Mouse (Mus musculus): Measurements from ENCODE around the gene Pygm.

Pygm gene

GRCm38 (mm10) chr19:6409176-6409575 is 25.0 kb downstream of the Pygm start:
- in situ Hi-C loops (cut with MboI, MseI): no loop called here

- in situ Hi-C loops (cut with MboI, MseI): no loop called here
These were observed 25.7 kb downstream of the Pygm start for GRCm38 (mm10) chr19:6409936-6410335.

- in situ Hi-C loops (cut with MboI, MseI): no loop called here
These were observed 28.6 kb downstream of the Pygm start for GRCm38 (mm10) chr19:6412798-6413197.

GRCm38 (mm10) chr19:6415454-6415853 is 31.3 kb downstream of the Pygm start:
- in situ Hi-C loops (cut with MboI, MseI): no loop called here

- in situ Hi-C loops (cut with MboI, MseI): no loop called here
These were observed 32.0 kb downstream of the Pygm start for GRCm38 (mm10) chr19:6416124-6416770.

- in situ Hi-C loops (cut with MboI, MseI): no loop called here
These were observed 32.9 kb downstream of the Pygm start for GRCm38 (mm10) chr19:6416894-6417761.

- in situ Hi-C loops (cut with MboI, MseI): no loop called here
These were observed 34.2 kb downstream of the Pygm start, which contains the start of gene Nrxn2 for GRCm38 (mm10) chr19:6418233-6418879. Gene Nrxn2, plus strand, starts transcription at chr19:6418731.

GRCm38 (mm10) chr19:6418984-6419692 is 34.9 kb downstream of the Pygm start:
- in situ Hi-C loops (cut with MboI, MseI): no loop called here

- in situ Hi-C loops (cut with MboI, MseI): no loop called here
These were observed 35.7 kb downstream of the Pygm start for GRCm38 (mm10) chr19:6419805-6420310.

- in situ Hi-C loops (cut with MboI, MseI): no loop called here
These were observed 36.4 kb downstream of the Pygm start for GRCm38 (mm10) chr19:6420481-6421210.

- in situ Hi-C loops (cut with MboI, MseI): no loop called here
These were observed 37.0 kb downstream of the Pygm start for GRCm38 (mm10) chr19:6421211-6421590.

GRCm38 (mm10) chr19:6422014-6422413 is 37.8 kb downstream of the Pygm start:
- in situ Hi-C loops (cut with MboI, MseI): no loop called here

GRCm38 (mm10) chr19:6423241-6423640 is 39.0 kb downstream of the Pygm start:
- in situ Hi-C loops (cut with MboI, MseI): no loop called here

GRCm38 (mm10) chr19:6424137-6424881 is 40.1 kb downstream of the Pygm start:
- in situ Hi-C loops (cut with MboI, MseI): no loop called here

GRCm38 (mm10) chr19:6425595-6425994 is 41.4 kb downstream of the Pygm start:
- in situ Hi-C loops (cut with MboI, MseI): no loop called here

GRCm38 (mm10) chr19:6426703-6427500 is 42.7 kb downstream of the Pygm start:
- in situ Hi-C loops (cut with MboI, MseI): no loop called here

GRCm38 (mm10) chr19:6427653-6428434 is 43.6 kb downstream of the Pygm start:
- in situ Hi-C loops (cut with MboI, MseI): no loop called here

GRCm38 (mm10) chr19:6428501-6429200 is 44.5 kb downstream of the Pygm start:
- in situ Hi-C loops (cut with MboI, MseI): no loop called here

Measured in regulatory T cell (primary cell).